Mouse (Mus musculus): Measurements from ENCODE around the gene Acot6. TPM values are rescaled to one million over a fixed set of nuclear protein-coding genes. Genes with fewer than 3 reads are reported as not detected.

Gene Acot6
- total and polyA plus RNA-seq, 2 experiments from 2014 or later: 1.7 to 4.7 TPM

DNA sequence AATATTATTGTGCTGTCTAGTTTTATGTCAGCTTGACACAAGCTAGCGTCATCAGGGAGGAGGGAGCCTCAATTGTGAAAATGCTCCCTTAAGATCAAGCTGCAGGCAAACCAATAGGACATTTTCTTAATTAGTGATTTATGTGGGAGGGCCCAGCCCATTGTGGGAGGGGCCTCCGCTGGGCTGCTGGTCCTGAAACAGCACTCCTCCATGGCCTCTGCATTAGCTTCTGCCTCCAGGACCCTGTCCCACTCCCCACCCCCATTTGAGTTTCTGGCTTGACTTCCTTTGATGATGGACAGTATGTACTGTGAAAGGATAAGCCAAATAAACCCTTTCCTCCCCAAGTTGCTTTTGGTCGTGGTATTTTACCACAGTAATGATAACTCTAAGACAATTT lies 6.6 kb downstream of the Acot6 start:
- no peak overlapping the region for H3K4me3 ChIP-seq (ENCODE audit: low read depth, low read length)
- no peaks in the 10 kb centered on the region for H3K4me1 ChIP-seq (ENCODE audit: insufficient read depth, low read length)
- no peak overlapping the region for H3K4me2 ChIP-seq (ENCODE audit: low read depth, low read length, poor library complexity, severe bottlenecking)
- H3K27me3 ChIP-seq (ENCODE audit: insufficient read depth, low read length): no peaks in the 10 kb centered on the region
- DNase-seq (ENCODE audit: low spot score): no peak
- ATAC-seq (ENCODE audit: low FRiP score): no peak
- H3K27ac ChIP-seq (ENCODE audit: low read depth, low read length): no peak overlapping the region
- no peaks in the 10 kb centered on the region for H3K36me3 ChIP-seq (ENCODE audit: insufficient read depth, low read length)
- no peak overlapping the region for H3K9ac ChIP-seq (replicated peaks; ENCODE audit: low read length, poor library complexity, severe bottlenecking)
- no peak for TF ChIP-seq CTCF (IDR thresholded peaks at IDR 0.05)
- WGBS: 85% methylated on average over 3 of the region's 3 CpGs
- H3K9me3 ChIP-seq (ENCODE audit: low read length): no peaks in the 10 kb centered on the region

DNA sequence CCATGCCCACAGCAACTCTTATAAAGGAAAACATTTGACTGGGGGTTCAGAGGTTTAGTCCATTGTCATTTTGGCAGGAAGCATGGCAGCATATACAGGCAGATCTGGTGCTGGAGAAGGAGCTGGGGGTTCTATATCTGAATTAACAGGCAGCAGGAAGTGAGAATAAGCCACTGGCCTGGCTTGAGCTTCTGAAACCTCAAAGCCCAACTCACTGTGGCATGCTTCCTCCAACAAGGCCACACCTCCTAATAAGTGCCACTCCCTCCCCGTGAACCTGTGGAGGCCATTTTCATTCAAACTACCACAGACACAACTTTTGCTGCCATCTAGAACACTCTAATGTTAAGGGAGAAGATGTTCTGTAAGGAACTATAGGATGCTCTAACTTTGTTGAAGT lies 7.2 kb downstream of the Acot6 start:
- no peak overlapping the region for H3K4me3 ChIP-seq (ENCODE audit: low read depth, low read length)
- DNase-seq (ENCODE audit: low spot score): no peak
- WGBS: 80% methylated on average over 1 of the region's 1 CpGs

DNA sequence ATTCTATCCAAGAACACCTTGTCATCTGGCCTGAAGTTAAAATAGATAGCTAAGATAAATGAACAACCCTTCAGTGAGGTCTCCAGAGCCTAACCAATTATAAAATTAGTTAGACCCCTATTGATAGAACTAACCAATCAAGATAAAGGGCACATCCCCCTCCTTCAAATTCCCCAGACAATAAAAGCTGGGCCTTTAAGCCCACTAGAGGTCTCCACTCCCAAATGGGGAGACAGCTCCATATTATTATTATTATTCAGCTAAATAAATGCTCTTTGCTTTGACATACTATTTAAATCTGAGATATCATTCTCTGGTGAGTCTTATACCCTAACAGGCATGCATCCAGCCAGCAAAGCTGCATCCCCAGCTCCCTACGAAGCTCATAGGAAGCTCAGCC lies 9.5 kb downstream of the Acot6 start:
- no peak for TF ChIP-seq CTCF (IDR thresholded peaks at IDR 0.05)
- WGBS: 76% methylated on average over 1 of the region's 1 CpGs
- DNase-seq (ENCODE audit: low spot score) (no peak), ATAC-seq (ENCODE audit: low FRiP score) (no peak)
- Histone ChIP-seq H3K9me3 (ENCODE audit: low read length) (no peaks in the 10 kb centered on the region), H3K4me3 (ENCODE audit: low read depth, low read length) (no peak overlapping the region), H3K27ac (ENCODE audit: low read depth, low read length) (no peak overlapping the region), H3K4me1 (ENCODE audit: insufficient read depth, low read length) (no peaks in the 10 kb centered on the region), H3K27me3 (ENCODE audit: insufficient read depth, low read length) (no peaks in the 10 kb centered on the region), H3K9ac (replicated peaks; ENCODE audit: low read length, poor library complexity, severe bottlenecking) (no peak overlapping the region), H3K4me2 (ENCODE audit: low read depth, low read length, poor library complexity, severe bottlenecking) (no peak overlapping the region), H3K36me3 (ENCODE audit: insufficient read depth, low read length) (no peaks in the 10 kb centered on the region)

More for the DNA sequence above, 7.2 kb downstream of the Acot6 start:
- TF ChIP-seq CTCF (IDR thresholded peaks at IDR 0.05): no peak
- no peak for ATAC-seq (ENCODE audit: low FRiP score)
- H3K27ac ChIP-seq (ENCODE audit: low read depth, low read length): no peak overlapping the region
- H3K4me1 ChIP-seq (ENCODE audit: insufficient read depth, low read length): no peaks in the 10 kb centered on the region
- H3K9me3 ChIP-seq (ENCODE audit: low read length): no peaks in the 10 kb centered on the region
- no peak overlapping the region for H3K9ac ChIP-seq (replicated peaks; ENCODE audit: low read length, poor library complexity, severe bottlenecking)
- H3K4me2 ChIP-seq (ENCODE audit: low read depth, low read length, poor library complexity, severe bottlenecking): no peak overlapping the region
- no peaks in the 10 kb centered on the region for H3K27me3 ChIP-seq (ENCODE audit: insufficient read depth, low read length)
- H3K36me3 ChIP-seq (ENCODE audit: insufficient read depth, low read length): no peaks in the 10 kb centered on the region

DNA sequence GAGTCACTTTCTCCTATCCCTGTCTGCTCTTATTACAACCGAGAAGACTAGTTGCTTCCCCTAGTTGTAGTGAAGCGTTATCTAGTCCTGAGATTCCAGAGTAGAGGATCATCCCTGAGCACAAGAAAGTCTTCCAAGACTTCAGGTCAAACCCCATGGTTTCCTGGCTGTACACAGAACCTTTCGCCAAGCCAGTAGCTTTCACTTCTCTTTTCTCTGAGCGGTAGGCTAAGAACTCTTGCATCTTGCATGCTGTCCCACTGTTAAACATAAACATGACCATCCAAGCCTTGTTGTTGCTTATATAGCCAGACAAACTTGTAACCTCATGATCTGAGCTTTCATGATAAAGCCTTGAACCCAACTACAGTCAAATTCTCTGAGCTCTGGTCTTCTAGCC lies 10.4 kb downstream of the Acot6 start:
- ATAC-seq (ENCODE audit: low FRiP score): no peak
- H3K36me3 ChIP-seq (ENCODE audit: insufficient read depth, low read length): no peaks in the 10 kb centered on the region
- H3K27ac ChIP-seq (ENCODE audit: low read depth, low read length): no peak overlapping the region
- H3K4me2 ChIP-seq (ENCODE audit: low read depth, low read length, poor library complexity, severe bottlenecking): no peak overlapping the region
- 91% methylated on average over 4 of the region's 4 CpGs for WGBS
- no peak overlapping the region for H3K9ac ChIP-seq (replicated peaks; ENCODE audit: low read length, poor library complexity, severe bottlenecking)
- DNase-seq (ENCODE audit: low spot score): no peak
- no peaks in the 10 kb centered on the region for H3K27me3 ChIP-seq (ENCODE audit: insufficient read depth, low read length)
- H3K4me3 ChIP-seq (ENCODE audit: low read depth, low read length): no peak overlapping the region
- H3K9me3 ChIP-seq (ENCODE audit: low read length): no peaks in the 10 kb centered on the region
- TF ChIP-seq CTCF (IDR thresholded peaks at IDR 0.05): no peak
- no peaks in the 10 kb centered on the region for H3K4me1 ChIP-seq (ENCODE audit: insufficient read depth, low read length)

DNA sequence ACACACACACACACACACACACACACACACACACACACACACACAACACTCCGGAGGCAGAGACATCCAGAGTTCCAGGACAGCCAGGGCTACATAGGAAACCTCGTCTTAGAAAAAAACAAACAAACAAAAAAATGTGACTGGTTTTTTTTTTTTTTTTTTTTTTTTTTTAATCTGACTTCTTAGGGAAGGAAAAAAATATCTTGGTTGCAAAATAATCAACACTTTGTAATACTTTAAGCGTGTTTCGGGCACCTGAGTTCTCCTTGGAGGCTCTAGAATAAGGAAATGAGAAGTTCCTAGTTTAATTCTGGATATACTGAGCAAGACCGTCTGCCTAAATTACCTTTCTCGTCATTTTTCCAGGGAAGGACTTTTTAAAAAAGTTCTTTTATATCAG lies 13.2 kb downstream of the Acot6 start:
- Histone ChIP-seq H3K4me2 (ENCODE audit: low read depth, low read length, poor library complexity, severe bottlenecking) (peak overlapping the region; percentile 73), H3K27ac (ENCODE audit: low read depth, low read length) (no peak overlapping the region), H3K27me3 (ENCODE audit: insufficient read depth, low read length) (no peaks in the 10 kb centered on the region), H3K4me1 (ENCODE audit: insufficient read depth, low read length) (no peaks in the 10 kb centered on the region), H3K4me3 (ENCODE audit: low read depth, low read length) (peak overlapping the region; percentile 81; the same call in 1 of the 2 replicates), H3K36me3 (ENCODE audit: insufficient read depth, low read length) (no peaks in the 10 kb centered on the region), H3K9ac (replicated peaks; ENCODE audit: low read length, poor library complexity, severe bottlenecking) (no peak overlapping the region), H3K9me3 (ENCODE audit: low read length) (no peaks in the 10 kb centered on the region)
- 48% methylated on average over 6 of the region's 6 CpGs for WGBS
- ATAC-seq (ENCODE audit: low FRiP score) (no peak), DNase-seq (ENCODE audit: low spot score) (no peak)
- no peak for TF ChIP-seq CTCF (IDR thresholded peaks at IDR 0.05)

DNA sequence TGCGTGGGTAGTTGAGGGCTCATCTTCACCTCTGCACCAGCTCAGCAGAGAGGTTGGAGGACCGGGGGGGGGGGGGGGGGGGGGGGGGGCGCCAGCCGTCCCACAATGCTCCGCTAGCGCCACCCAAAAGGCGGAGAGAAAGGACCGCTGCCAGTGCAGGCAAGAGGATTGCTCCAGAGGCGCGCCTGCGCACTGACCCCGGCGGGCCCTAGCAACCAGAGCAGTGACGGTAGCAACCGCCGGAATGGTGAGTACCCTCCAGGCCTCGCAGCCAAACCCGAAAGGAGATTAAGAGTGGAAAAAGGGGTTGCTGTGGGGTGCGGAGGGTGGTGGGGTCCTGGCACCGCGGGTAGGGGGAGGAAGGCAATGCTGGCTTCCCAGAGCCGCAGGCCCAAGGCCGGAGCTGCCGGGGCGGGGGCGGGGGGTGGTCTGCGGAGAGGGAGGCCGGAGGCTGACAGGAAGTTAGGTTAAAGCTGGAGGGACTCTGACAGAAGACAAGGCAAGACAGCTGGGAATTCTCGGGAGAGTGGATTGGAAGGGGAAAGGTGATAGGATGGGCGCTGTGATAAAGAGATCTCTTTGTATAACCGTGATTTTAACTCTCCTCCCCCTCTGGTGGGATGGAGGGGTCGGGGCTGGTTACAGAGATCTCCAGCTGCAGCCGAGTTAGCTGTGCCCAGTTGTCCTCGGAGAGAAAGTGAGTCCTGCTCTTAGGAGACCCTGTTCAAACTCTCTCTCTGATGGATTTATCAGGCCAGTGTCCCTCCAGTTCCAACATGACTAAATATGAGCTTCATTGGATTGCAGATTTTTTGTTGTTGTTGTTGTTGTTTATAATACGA lies 13.9 kb downstream of the Acot6 start, which contains the start of gene Dnal1:
Gene Dnal1 (plus strand): TSS at position 214 of the 842 bp plus-strand sequence.
- Histone ChIP-seq H3K36me3 (ENCODE audit: insufficient read depth, low read length) (no peaks in the 10 kb centered on the region), H3K4me2 (ENCODE audit: low read depth, low read length, poor library complexity, severe bottlenecking) (peak within 1 kb of the TSS; percentile 73), H3K27ac (ENCODE audit: low read depth, low read length) (peak within 1 kb of the TSS; percentile 78), H3K9me3 (ENCODE audit: low read length) (no peaks in the 10 kb centered on the region), H3K9ac (replicated peaks; ENCODE audit: low read length, poor library complexity, severe bottlenecking) (peak within 1 kb of the TSS; percentile 79), H3K4me3 (ENCODE audit: low read depth, low read length) (peak within 1 kb of the TSS; percentile 81), H3K4me1 (ENCODE audit: insufficient read depth, low read length) (no peaks in the 10 kb centered on the region), H3K27me3 (ENCODE audit: insufficient read depth, low read length) (no peaks in the 10 kb centered on the region)
- 2% methylated on average over 30 of the region's 35 CpGs for WGBS
- peak; percentile 97 for DNase-seq (ENCODE audit: low spot score)
- peak; percentile 92 for ATAC-seq (ENCODE audit: low FRiP score)
- TF ChIP-seq CTCF (IDR thresholded peaks at IDR 0.05): peak; percentile 26; the same call in 1 of the 2 replicates

All from midbrain, postnatal 0 days (tissue).